Mouse (Mus musculus) liver, embryonic 14.5 days (tissue): Measurements from ENCODE around the gene Myt1l.

Source experiments
- CTCF ChIP-seq: IDR thresholded peaks from 2 replicates; pipeline ENCODE4 v1.5.1; 2016; ENCODE audit warnings: antibody characterized with exemption, low read depth, control low read depth
- EP300 ChIP-seq: IDR thresholded peaks from 2 replicates; pipeline ENCODE4 v1.6.1; 2016; ENCODE audit warnings: antibody characterized with exemption, low read depth

DNA sequence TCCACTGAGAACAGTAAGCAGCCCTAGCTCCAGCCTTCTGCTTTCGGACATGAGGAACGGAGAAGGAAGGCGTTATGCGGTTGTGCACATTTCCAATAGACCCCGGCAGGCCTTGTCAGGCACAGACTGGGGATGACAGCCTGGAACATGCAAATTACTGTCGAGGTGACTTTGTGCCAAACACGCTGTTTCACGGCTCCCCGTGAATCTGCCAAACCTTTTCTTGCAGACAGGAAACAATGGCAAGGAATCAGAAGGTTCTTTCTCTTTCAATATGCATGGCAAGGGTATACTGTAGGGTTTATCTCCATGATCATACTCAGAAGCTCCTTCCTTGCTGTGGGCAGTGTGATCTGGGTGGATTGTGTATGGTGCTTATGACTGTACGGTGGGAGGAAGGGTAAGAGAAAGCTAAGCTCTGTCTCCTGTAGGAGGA, 127.0 kb downstream of the Myt1l start:
- TF ChIP-seq CTCF (no peak), EP300 (no peak)
